Mouse (Mus musculus): ENCODE data around the gene Olfr390.

The Olfr390 gene

GRCm38 (mm10) chr11:73782664-73783063, at the start of gene Olfr390:
Gene Olfr390, plus strand, starts transcription at chr11:73782964.
- DNase-seq (ENCODE audit: low spot score) = no peak

GRCm38 (mm10) chr11:73759115-73759514, 23.6 kb upstream of the Olfr390 start:
- no peak for DNase-seq (ENCODE audit: low spot score)

- DNase-seq (ENCODE audit: low spot score) = no peak
Measured at GRCm38 (mm10) chr11:73780613-73781012, 2.2 kb upstream of the Olfr390 start, which contains the start of gene Olfr389. Gene Olfr389, minus strand, starts transcription at chr11:73780713.

- DNase-seq (ENCODE audit: low spot score) = no peak
Measured at GRCm38 (mm10) chr11:73802952-73803351, 20.2 kb downstream of the Olfr390 start, which contains the start of gene Olfr391-ps. Gene Olfr391-ps, minus strand, starts transcription at chr11:73803052.

- DNase-seq (ENCODE audit: low spot score) = no peak
Measured at GRCm38 (mm10) chr11:73816949-73817348, 34.2 kb downstream of the Olfr390 start, which contains the start of gene Olfr392. Gene Olfr392, minus strand, starts transcription at chr11:73817049.

All from layer of hippocampus, adult 9-10 months (tissue).